In genomic region chr2:168289851-168290250, GRCm38 (mm10) we compare ENCODE assay signal across 19 mouse cellular contexts. TPM values are rescaled to one million over a fixed set of nuclear protein-coding genes. Genes with fewer than 3 reads are reported as not detected.
"Had no signal": no experiment of that assay in that cellular context is flagged by ENCODE, and none has a peak within 500 bp of the region (broad histone marks: within the 10 kb centered on the region; RNA-seq: fewer than 3 reads in every experiment).

No protein-coding gene starts in this region.

- H3K9ac ChIP-seq: neural tube, embryonic 13.5 days; neural tube, embryonic 15.5 days; stomach, embryonic 15.5 days had no signal

- H3K4me2 ChIP-seq: neural tube, embryonic 13.5 days; neural tube, embryonic 15.5 days; stomach, embryonic 15.5 days had no signal

- DNase-seq: retina, postnatal 1 day; right cerebral cortex, adult 18-20 months; right cerebral cortex, postnatal 14 days; right cerebral cortex, postnatal 25 days; right cerebral cortex, postnatal 4 days; spleen, adult 18-20 months; thymus, adult 18-20 months; thymus, adult 2 months; thymus, postnatal 14 days; thymus, postnatal 25 days; thymus, postnatal 36 days; thymus, postnatal 4 days had no signal

- H3K9me3 ChIP-seq: neural tube, embryonic 15.5 days; stomach, embryonic 15.5 days had no signal

- H3K27me3 ChIP-seq: neural tube, embryonic 13.5 days; neural tube, embryonic 15.5 days; stomach, embryonic 15.5 days had no signal

- H3K4me3 ChIP-seq: neural tube, embryonic 13.5 days; neural tube, embryonic 15.5 days; stomach, embryonic 15.5 days had no signal

- H3K27ac ChIP-seq: neural tube, embryonic 13.5 days; neural tube, embryonic 15.5 days; stomach, embryonic 15.5 days; stomach, postnatal 0 days had no signal

- H3K36me3 ChIP-seq: neural tube, embryonic 13.5 days; neural tube, embryonic 15.5 days; stomach, embryonic 15.5 days had no signal

RNA-seq across cellular contexts. Expression of gene Kcng1, which starts 8.3 kb away (rescaled TPM):
- total RNA-seq: neutrophil, adult 5-6 weeks had no signal
- polyA plus RNA-seq: thymus, postnatal 0 days had no signal

RNA-seq across cellular contexts. Expression of gene Gm20716, which starts 59.7 kb away (rescaled TPM):
- polyA plus RNA-seq: small intestine, adult 2 months had no signal
